Mouse (Mus musculus): ENCODE results near the gene Slc35f4.

GRCm38 (mm10) chr14:49453782-49454181 lies 72.1 kb downstream of the Slc35f4 start:
- TF ChIP-seq GATA1 (IDR thresholded peaks at IDR 0.05; ENCODE audit: borderline replicate concordance, low read length) (no peak), FLI1 (IDR thresholded peaks at IDR 0.05; ENCODE audit: low read length) (no peak)
